Mouse (Mus musculus): ENCODE results near the gene Cfap58. TPM values are rescaled to one million over a fixed set of nuclear protein-coding genes. Genes with fewer than 3 reads are reported as not detected.

Gene Cfap58
- total RNA-seq, 2 experiments from 2014 or later: not detected

GRCm38 (mm10) chr19:47979446-47979845 lies 42.0 kb downstream of the Cfap58 start:
- DNase-seq: no peak

DNA sequence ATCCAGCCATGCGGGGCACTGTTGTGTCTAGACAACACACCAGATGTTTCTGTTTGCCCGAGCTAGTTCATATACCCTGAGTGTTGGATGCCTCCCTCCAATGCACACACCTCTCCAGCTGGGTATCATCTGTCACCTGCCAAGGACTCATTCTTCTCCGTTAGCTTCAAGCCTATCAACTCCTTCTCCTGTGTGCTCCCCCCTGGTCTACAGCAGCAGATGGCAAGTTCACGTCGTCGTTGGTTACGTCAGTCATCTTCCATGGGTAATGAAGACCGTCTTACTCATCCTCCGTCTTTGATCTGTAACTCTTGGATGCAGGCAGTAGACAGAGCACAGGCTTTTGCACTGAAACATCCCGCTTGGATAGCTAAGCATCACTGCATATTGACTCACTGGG lies 42.8 kb downstream of the Cfap58 start:
- no peak for DNase-seq

DNA sequence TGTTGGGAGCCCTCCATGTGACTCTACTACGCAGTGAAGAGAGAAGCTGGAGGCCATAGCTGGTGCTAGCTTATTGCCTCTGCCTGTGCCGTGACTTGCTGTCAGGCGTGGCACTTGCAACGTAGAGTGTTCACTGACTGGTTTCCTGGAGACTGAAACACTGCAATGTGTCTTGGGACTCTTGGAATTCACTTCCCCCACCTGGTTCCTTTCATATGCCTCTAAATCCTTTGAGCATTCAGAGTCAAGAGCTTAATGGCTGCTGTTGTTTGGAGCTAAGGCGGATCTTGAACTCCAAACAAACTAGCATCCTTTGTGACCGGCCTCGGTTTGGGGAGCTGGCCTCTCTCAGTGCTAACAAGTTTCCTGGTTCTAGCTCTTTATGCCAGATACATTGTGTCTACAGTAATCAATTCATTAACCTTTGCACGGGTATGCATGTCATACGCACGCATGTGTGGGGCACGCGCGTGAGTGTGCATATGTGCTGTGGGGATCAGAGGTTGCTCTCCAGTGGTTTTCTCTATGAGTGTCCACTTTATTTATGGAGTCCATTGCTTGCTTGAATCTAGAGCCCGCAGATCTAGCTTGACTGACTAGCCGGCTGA lies 48.2 kb downstream of the Cfap58 start:
- DNase-seq: no peak

DNA sequence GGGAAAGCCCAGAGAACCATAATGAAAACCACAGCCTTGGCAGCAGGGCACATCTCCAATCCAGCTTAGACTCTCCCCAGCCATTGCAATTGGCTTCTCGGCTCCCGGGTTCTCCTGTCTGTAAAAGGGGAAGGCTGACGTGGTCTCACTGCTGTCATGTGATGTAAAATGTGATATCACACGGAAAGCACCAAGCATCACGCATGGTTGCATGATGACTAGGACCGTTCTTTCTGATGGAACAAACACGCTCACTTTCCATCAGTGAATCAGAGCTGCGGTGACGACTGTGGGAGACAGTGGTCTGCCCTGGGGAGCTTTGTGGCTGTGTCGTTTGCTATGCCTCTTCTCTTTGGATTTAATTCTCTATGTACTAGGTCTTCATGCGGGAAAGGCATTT lies 50.5 kb downstream of the Cfap58 start:
- DNase-seq: no peak

DNA sequence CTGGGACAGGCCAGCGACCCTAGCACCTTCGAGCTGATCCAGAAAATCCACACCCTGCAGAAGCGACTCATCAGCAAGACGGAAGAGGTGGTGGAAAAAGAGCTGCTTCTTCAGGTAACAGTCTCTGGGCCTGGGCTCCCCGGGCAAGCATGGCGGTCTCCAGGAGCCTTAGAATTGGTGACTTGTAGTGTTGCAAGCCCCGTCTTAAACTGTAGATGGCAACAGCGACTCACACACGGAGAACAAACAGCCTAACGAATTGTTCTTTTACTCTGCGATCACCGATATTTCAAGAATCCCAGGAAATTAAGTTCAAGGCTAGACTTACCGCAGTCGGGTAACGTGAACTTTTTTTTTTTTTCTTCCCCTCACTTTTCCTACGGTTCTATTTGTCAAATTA lies 51.0 kb downstream of the Cfap58 start:
- no peak for DNase-seq

DNA sequence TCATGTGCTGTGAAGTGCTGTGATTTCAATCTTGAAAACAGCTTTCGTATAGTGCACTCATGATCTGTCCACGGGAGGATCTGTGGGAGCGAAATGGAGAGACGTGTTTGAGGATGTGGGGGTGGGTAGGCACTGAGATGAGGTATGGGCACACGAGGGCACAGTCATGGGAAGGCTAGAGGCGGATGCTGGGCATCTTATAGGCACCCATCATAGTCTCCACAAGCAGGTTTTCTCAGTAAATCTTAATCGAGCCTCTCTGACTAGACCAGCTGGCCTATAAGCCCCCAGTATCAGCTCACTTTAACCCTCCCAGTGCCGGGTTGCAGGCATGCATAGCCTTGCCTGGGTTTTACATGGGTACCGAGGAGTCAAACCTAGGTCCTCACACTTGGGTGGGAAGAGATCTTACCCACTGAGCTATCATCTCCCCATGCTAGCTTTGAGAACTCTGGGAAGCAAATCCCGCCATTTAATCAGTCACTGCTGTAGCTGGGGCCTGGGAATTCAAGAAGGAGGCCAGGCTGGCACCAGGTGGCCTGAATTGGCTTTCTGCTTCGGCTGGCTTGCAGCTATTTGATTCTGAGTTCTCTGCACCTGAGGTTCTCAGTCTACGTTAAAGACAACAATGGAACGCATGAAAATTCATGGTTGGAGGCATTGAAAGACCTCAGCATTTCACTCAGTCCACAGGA lies 51.6 kb downstream of the Cfap58 start:
- no peak for DNase-seq

DNA sequence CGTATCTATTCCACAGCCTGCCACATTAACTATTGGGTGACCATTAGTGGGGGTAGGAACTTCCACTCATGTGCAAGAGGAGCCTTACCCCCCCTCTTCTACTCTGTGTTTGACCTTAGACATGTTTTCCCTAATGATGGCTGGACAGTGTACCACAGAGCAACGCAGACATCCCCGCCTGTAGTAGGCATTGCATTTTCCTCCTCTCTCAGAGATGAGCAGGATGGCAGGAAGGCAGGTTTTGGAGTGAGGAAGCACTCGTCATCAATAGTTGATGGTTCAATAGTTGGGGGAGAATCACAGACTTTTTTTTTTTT lies 52.1 kb downstream of the Cfap58 start:
- no peak for DNase-seq

- DNase-seq: no peak
Measured at GRCm38 (mm10) chr19:48001240-48001639, 63.8 kb downstream of the Cfap58 start.

- DNase-seq: no peak
Measured at GRCm38 (mm10) chr19:48001774-48002173, 64.3 kb downstream of the Cfap58 start.

GRCm38 (mm10) chr19:48008771-48009413 lies 71.4 kb downstream of the Cfap58 start:
- DNase-seq: no peak

GRCm38 (mm10) chr19:48009586-48010331 lies 72.3 kb downstream of the Cfap58 start:
- DNase-seq: no peak

DNA sequence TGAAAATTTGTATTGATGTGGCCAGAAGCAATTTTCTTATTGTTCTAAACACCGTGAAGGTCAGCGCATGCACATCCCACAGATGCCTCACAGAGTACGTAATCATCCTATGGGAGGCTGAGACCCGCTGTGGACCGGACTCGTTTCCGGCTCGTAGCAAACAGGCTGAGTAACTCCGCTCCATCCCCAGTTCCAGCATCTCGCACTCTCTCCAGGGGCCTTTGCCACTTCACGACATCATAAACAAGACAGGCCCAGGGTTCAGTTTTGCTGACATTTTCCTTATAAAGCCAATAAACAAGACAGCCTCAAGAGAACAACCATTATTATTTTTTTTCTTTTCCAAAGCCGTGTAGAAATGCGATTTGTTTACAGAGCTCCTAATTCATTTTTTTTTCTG lies 82.6 kb downstream of the Cfap58 start:
- no peak for DNase-seq

- DNase-seq: no peak
Measured at GRCm38 (mm10) chr19:48021435-48021834, 84.0 kb downstream of the Cfap58 start.

DNA sequence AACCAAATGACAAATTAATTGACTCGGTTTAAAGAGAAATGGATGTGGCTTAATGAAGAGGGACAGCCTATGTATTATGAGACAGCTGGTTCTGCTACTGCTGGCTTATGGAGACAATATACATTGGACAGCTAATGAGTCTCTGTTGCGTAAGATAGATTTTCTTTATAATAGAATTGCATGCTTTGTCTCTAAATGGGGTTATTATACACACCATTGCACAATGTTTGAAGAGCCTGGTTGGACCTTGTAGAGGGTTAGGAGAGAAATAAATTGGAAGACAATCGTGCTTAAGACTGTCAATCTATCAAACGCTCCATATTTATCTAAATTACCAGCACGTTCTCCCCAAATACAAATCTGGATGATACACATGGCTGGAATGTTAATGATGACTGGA lies 85.3 kb downstream of the Cfap58 start:
- no peak for DNase-seq

DNA sequence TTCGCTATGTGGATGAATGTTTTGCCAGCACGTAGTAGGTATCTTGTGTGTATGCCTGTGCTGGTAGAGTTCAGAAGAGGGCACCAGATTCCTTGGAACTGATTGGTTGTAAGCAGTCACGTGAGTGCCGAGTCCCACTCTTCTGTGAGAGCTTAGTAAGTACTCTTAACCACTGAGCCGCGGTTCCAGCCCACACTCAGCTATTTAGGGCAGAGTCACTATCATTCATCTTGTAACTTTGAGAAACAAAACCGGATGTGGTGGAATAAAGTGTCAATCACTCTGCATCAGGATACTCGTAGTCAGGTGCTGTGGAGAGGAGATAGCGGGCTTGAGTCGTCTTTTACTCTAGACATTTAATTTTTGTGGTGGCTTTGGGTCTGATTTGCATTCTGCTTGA lies 86.3 kb downstream of the Cfap58 start:
- no peak for DNase-seq

GRCm38 (mm10) chr19:48025366-48025765 lies 87.9 kb downstream of the Cfap58 start:
- DNase-seq: no peak

DNA sequence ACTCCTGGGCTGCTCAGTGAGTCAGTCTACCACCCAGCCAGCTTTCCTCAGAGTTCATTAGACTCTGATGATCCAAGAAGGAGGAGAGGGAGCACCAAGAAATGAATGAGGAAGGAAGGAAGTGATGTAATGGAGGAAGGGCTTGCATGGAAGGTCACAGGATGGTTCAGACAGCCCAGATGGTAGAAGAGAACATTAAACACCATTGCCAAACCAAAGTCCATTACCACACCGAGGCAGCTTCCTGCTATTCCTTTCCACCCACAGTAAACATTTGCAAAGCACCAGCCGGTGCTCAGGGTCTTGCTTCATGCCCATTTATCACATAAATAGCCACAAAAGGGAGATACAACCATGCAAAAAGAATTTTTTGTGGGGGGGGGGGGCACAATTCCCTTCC lies 89.4 kb downstream of the Cfap58 start:
- DNase-seq: no peak

DNA sequence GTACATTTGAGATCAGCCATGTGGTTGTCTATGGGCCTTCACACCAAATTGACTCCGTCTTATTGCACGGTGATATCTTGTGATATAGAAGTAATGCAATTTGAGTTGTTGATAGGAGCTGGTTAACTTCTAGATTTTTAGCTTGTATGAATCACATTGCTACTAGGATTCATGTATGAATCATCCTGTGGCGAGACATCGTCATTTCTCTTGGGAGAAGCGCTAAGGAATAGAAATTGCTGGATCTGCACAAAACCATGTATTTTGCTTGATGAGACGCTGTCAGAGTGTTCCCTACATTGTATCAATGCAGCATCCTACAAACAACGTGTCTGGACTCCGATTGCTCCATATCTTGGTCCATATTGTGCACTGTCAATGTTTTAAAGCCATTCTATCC lies 102.1 kb downstream of the Cfap58 start:
- no peak for DNase-seq

DNA sequence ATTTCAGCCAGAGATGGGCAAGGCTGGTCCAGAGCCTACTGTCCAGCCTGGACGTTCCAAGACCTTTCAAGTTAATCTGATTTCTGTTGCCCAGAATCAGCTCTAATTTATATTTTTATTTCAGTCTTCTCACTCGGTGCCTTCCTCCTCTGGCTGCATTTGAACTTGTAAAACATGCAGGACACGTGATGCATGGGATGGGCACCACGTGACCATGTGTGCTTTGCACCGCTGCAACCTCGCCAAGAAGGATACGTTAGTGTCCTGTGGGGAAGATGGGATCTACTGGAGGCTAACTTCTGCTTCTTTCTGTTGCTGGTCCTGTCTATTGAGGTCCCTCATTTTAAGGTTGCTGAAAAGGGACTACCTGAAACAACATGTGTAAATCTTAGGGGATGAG lies 109.8 kb downstream of the Cfap58 start:
- DNase-seq: no peak

GRCm38 (mm10) chr19:48049361-48049760 lies 111.9 kb downstream of the Cfap58 start:
- DNase-seq: no peak

DNA sequence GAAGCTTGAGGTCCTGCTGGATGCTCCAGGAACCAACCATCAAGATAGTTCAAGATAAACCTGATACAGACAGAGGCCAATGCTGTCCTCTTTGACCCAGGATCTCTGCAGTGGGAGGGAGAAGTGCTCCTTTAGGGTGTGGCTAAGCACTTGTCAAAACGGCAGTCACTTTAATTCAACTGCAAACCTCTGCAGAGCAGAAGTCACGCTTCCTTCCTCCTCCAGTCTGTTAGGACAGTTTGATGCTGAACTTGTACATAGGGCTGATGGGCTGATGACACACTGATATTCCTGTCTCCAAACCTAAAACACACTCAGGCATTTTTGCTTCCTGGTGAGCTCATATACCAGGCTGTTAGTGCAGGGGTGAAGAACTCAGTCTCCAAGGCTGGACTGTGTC lies 125.8 kb downstream of the Cfap58 start:
- no peak for DNase-seq

DNA sequence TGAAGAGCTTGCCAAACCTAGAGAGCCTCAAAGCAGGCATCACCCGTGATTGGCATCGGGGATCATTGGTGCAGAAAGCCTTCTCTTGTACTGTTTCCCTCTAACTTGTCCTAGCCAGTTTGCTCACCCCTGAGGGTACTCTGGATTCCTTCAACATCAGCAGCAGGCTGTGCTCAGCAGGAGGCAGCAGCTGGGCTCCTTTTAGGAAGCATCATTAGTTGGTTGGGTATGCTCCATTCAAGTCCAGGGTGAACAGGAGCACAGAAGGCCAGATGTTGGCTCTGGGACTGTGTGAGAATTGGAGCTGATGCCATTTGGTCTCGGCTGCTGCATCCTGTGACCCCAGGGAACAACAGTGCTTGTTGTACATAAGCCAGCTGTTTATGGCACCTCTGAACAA lies 142.2 kb downstream of the Cfap58 start:
- no peak for DNase-seq

- DNase-seq: no peak
Measured at GRCm38 (mm10) chr19:48081456-48081855, 144.0 kb downstream of the Cfap58 start.
